Mouse (Mus musculus) gastrocnemius, adult 2 months (tissue): ENCODE measurements around the gene Atg7. TPM values are rescaled to one million over a fixed set of nuclear protein-coding genes. Genes with fewer than 3 reads are reported as not detected.

Experiments
- DNase-seq: peaks from one replicate; pipeline ENCODE4 v3.0.0; 2022
- H3K27ac ChIP-seq: fragments of 200-600 bp; 2 replicates; pipeline ENCODE4 v1.8.1; 2022; ENCODE audit warnings: mild to moderate bottlenecking
- H3K4me3 ChIP-seq: fragments of 200-600 bp; 2 replicates; pipeline ENCODE4 v1.8.1; 2022; ENCODE audit warnings: mild to moderate bottlenecking, moderate library complexity
- CTCF ChIP-seq: fragments of 200-600 bp; IDR thresholded peaks from 2 replicates; pipeline ENCODE4 v1.8.1; 2022; ENCODE audit warnings: antibody characterized with exemption, mild to moderate bottlenecking, moderate library complexity
- intact Hi-C: fragments of 180-260 bp; cut with DNase I; formaldehyde crosslinking; loops from one replicate; pipeline ENCODE4 v1.15.1; 2025
- total RNA-seq, 2 experiments: library from RNA; stranded (reverse); gene quantifications; 2 replicates each; pipeline ENCODE4 v1.2.3; 2021

Atg7 gene
- total RNA-seq, 2 experiments from 2014 or later: 9.6 to 11.5 TPM

- Histone ChIP-seq H3K27ac (no peak overlapping the region), H3K4me3 (no peak overlapping the region)
- no peak for DNase-seq
- no peak for TF ChIP-seq CTCF
- intact Hi-C loops: no loop called here
Observed at GRCm38 (mm10) chr6:114659278-114659991, 16.5 kb downstream of the Atg7 start.

GRCm38 (mm10) chr6:114659992-114660800, 17.3 kb downstream of the Atg7 start:
- no peak for TF ChIP-seq CTCF
- intact Hi-C loops: no loop called here
- no peak overlapping the region for H3K4me3 ChIP-seq
- no peak overlapping the region for H3K27ac ChIP-seq
- peak; percentile 22 for DNase-seq

- Histone ChIP-seq H3K4me3 (no peak overlapping the region), H3K27ac (peak overlapping the region; percentile 29; the same call in 1 of the 2 replicates)
- DNase-seq: no peak
- TF ChIP-seq CTCF: no peak
- intact Hi-C loops: no loop called here
Observed at GRCm38 (mm10) chr6:114663707-114664106, 20.8 kb downstream of the Atg7 start.

GRCm38 (mm10) chr6:114664716-114665115, 21.8 kb downstream of the Atg7 start:
- no peak overlapping the region for H3K27ac ChIP-seq
- intact Hi-C loops: no loop called here
- H3K4me3 ChIP-seq: no peak overlapping the region
- TF ChIP-seq CTCF: no peak
- no peak for DNase-seq

- no peak for DNase-seq
- no peak overlapping the region for H3K4me3 ChIP-seq
- intact Hi-C loops: no loop called here
- no peak for TF ChIP-seq CTCF
- H3K27ac ChIP-seq: no peak overlapping the region
Observed at GRCm38 (mm10) chr6:114667518-114667917, 24.6 kb downstream of the Atg7 start.

GRCm38 (mm10) chr6:114674771-114675170, 31.9 kb downstream of the Atg7 start:
- Histone ChIP-seq H3K27ac (no peak overlapping the region), H3K4me3 (no peak overlapping the region)
- no peak for TF ChIP-seq CTCF
- DNase-seq: no peak
- intact Hi-C loops: no loop called here

GRCm38 (mm10) chr6:114676091-114676490, 33.2 kb downstream of the Atg7 start:
- DNase-seq: no peak
- intact Hi-C loops: no loop called here
- Histone ChIP-seq H3K4me3 (no peak overlapping the region), H3K27ac (no peak overlapping the region)
- TF ChIP-seq CTCF: no peak

- intact Hi-C loops: no loop called here
- H3K27ac ChIP-seq: no peak overlapping the region
- TF ChIP-seq CTCF: no peak
- DNase-seq: no peak
- no peak overlapping the region for H3K4me3 ChIP-seq
Observed at GRCm38 (mm10) chr6:114682092-114682711, 39.3 kb downstream of the Atg7 start.

- no peak overlapping the region for H3K27ac ChIP-seq
- intact Hi-C loops: no loop called here
- DNase-seq: no peak
- peak; percentile 27; the same call in 1 of the 2 replicates for TF ChIP-seq CTCF
- H3K4me3 ChIP-seq: no peak overlapping the region
Observed at GRCm38 (mm10) chr6:114683741-114684140, 40.8 kb downstream of the Atg7 start.

- no peak for TF ChIP-seq CTCF
- intact Hi-C loops: no loop called here
- Histone ChIP-seq H3K4me3 (no peak overlapping the region), H3K27ac (no peak overlapping the region)
- DNase-seq: no peak
Observed at GRCm38 (mm10) chr6:114684407-114684806, 41.5 kb downstream of the Atg7 start.

- no peak overlapping the region for H3K27ac ChIP-seq
- TF ChIP-seq CTCF: peak; percentile 24; the same call in 1 of the 2 replicates
- intact Hi-C loops: no loop called here
- DNase-seq: no peak
- no peak overlapping the region for H3K4me3 ChIP-seq
Observed at GRCm38 (mm10) chr6:114685412-114685811, 42.5 kb downstream of the Atg7 start.

GRCm38 (mm10) chr6:114687035-114687434, 44.1 kb downstream of the Atg7 start:
- Histone ChIP-seq H3K27ac (no peak overlapping the region), H3K4me3 (no peak overlapping the region)
- intact Hi-C loops: no loop called here
- DNase-seq: no peak
- TF ChIP-seq CTCF: no peak

- intact Hi-C loops: loop anchor here (10.0 kb wide), 1 partner anchor 346 kb away; no protein-coding TSS in a partner anchor
- Histone ChIP-seq H3K27ac (no peak overlapping the region), H3K4me3 (no peak overlapping the region)
- TF ChIP-seq CTCF: no peak
- DNase-seq: no peak
Observed at GRCm38 (mm10) chr6:114690661-114691060, 47.8 kb downstream of the Atg7 start.
